ENCODE assay signal across 11 mouse cellular contexts in genomic region chr11:64673546-64673945, GRCm38 (mm10).
"Had no signal": no experiment of that assay in that cellular context is flagged by ENCODE, and none has a peak within 500 bp of the region (broad histone marks: within the 10 kb centered on the region; RNA-seq: fewer than 3 reads in every experiment).

No protein-coding gene starts in this region.

- H3K36me3 ChIP-seq: kidney, embryonic 15.5 days; limb, embryonic 13.5 days; midbrain, embryonic 13.5 days had no signal

- H3K27ac ChIP-seq: kidney, embryonic 15.5 days; left cerebral cortex, adult 2 months; limb, embryonic 13.5 days; liver, embryonic 14.5 days; midbrain, embryonic 13.5 days had no signal

- ATAC-seq: midbrain, embryonic 13.5 days had no signal

- H3K4me2 ChIP-seq: kidney, embryonic 15.5 days; limb, embryonic 13.5 days; midbrain, embryonic 13.5 days had no signal

- H3K9ac ChIP-seq: kidney, embryonic 15.5 days; limb, embryonic 13.5 days; liver, embryonic 14.5 days; midbrain, embryonic 13.5 days had no signal

- DNase-seq: kidney, adult 2 months; kidney, postnatal 14 days; lung, adult 18-20 months; lung, postnatal 14 days; thymus, adult 18-20 months; thymus, postnatal 14 days had no signal

- H3K4me3 ChIP-seq: kidney, embryonic 15.5 days; left cerebral cortex, adult 2 months; limb, embryonic 13.5 days; midbrain, embryonic 13.5 days had no signal

- H3K4me1 ChIP-seq: kidney, embryonic 15.5 days; midbrain, embryonic 13.5 days had no signal

- H3K27me3 ChIP-seq: kidney, embryonic 15.5 days; midbrain, embryonic 13.5 days had no signal

- H3K9me3 ChIP-seq: kidney, embryonic 15.5 days; midbrain, embryonic 13.5 days had no signal
